Mouse (Mus musculus) T-helper 1 cell (primary cell): ENCODE measurements around the gene Zfp148.
"Not testable (repeated sequence)": the region's sequence is repeated elsewhere in the genome, so short reads cannot be mapped to it uniquely, and the experiment has no call there.

Experiments used
- in situ Hi-C: fragments of 300-600 bp; cut with MboI, MseI; formaldehyde crosslinking; loops from one replicate; pipeline ENCODE4 v1.15.1; 2025; ENCODE audit warnings: high pct_unique_total_duplicates

The Zfp148 gene

GRCm38 (mm10) chr16:33379944-33380881, at the start of gene Zfp148:
TSS of gene Zfp148 (plus strand) at chr16:33380836.
- in situ Hi-C loops: not testable (repeated sequence)

- in situ Hi-C loops: no loop called here
Measured at GRCm38 (mm10) chr16:33333015-33333414, 47.6 kb upstream of the Zfp148 start.

GRCm38 (mm10) chr16:33337177-33337576, 43.5 kb upstream of the Zfp148 start:
- in situ Hi-C loops: no loop called here

GRCm38 (mm10) chr16:33337681-33338080, 43.0 kb upstream of the Zfp148 start:
- in situ Hi-C loops: no loop called here

GRCm38 (mm10) chr16:33338492-33338891, 42.1 kb upstream of the Zfp148 start:
- in situ Hi-C loops: no loop called here

GRCm38 (mm10) chr16:33339476-33339875, 41.2 kb upstream of the Zfp148 start:
- in situ Hi-C loops: no loop called here

- in situ Hi-C loops: no loop called here
Measured at GRCm38 (mm10) chr16:33342356-33342755, 38.3 kb upstream of the Zfp148 start.

GRCm38 (mm10) chr16:33343106-33343505, 37.5 kb upstream of the Zfp148 start:
- in situ Hi-C loops: no loop called here

- in situ Hi-C loops: no loop called here
Measured at GRCm38 (mm10) chr16:33343601-33344000, 37.0 kb upstream of the Zfp148 start.

GRCm38 (mm10) chr16:33344379-33344778, 36.3 kb upstream of the Zfp148 start:
- in situ Hi-C loops: no loop called here

- in situ Hi-C loops: no loop called here
Measured at GRCm38 (mm10) chr16:33344875-33345274, 35.8 kb upstream of the Zfp148 start.

- in situ Hi-C loops: no loop called here
Measured at GRCm38 (mm10) chr16:33346376-33346775, 34.3 kb upstream of the Zfp148 start.

GRCm38 (mm10) chr16:33347134-33347533, 33.5 kb upstream of the Zfp148 start:
- in situ Hi-C loops: no loop called here

- in situ Hi-C loops: loop anchor here (10.0 kb wide), 1 partner anchor 1863 kb away; no protein-coding TSS in a partner anchor
Measured at GRCm38 (mm10) chr16:33357805-33358204, 22.8 kb upstream of the Zfp148 start.

- in situ Hi-C loops: no loop called here
Measured at GRCm38 (mm10) chr16:33365772-33366171, 14.9 kb upstream of the Zfp148 start.

- in situ Hi-C loops: no loop called here
Measured at GRCm38 (mm10) chr16:33368632-33369031, 12.0 kb upstream of the Zfp148 start.

- in situ Hi-C loops: no loop called here
Measured at GRCm38 (mm10) chr16:33370836-33371235, 9.8 kb upstream of the Zfp148 start.

- in situ Hi-C loops: no loop called here
Measured at GRCm38 (mm10) chr16:33372611-33373010, 8.0 kb upstream of the Zfp148 start.

- in situ Hi-C loops: no loop called here
Measured at GRCm38 (mm10) chr16:33373326-33373725, 7.3 kb upstream of the Zfp148 start.

- in situ Hi-C loops: no loop called here
Measured at GRCm38 (mm10) chr16:33376266-33376665, 4.4 kb upstream of the Zfp148 start.

- in situ Hi-C loops: no loop called here
Measured at GRCm38 (mm10) chr16:33379219-33379943, 1.3 kb upstream of the Zfp148 start.

- in situ Hi-C loops: no loop called here
Measured at GRCm38 (mm10) chr16:33380882-33381613, 412 bp downstream of the Zfp148 start.
